Mouse (Mus musculus): ENCODE measurements around the gene Gm13941. TPM values are rescaled to one million over a fixed set of nuclear protein-coding genes. Genes with fewer than 3 reads are reported as not detected.
A peak's percentile ranks its signal among the peaks of the same experiment; 100 is the strongest.

Gm13941 gene
- not detected in 2 replicates for polyA plus RNA-seq (2014; fragmentation: Nextera tagmentation; extraction: Ambion mirVana)

- Histone ChIP-seq H3K4me3 (ENCODE audit: low read length) (no peak within 1 kb of the TSS), H3K27me3 (ENCODE audit: control insufficient read depth, insufficient read depth, low read length) (no peaks in the 10 kb centered on the region), H3K9ac (ENCODE audit: low read depth, low read length) (no peak within 1 kb of the TSS), H3K4me2 (replicated peaks; ENCODE audit: low read depth, low read length) (no peak within 1 kb of the TSS), H3K9me3 (ENCODE audit: control insufficient read depth, low read length) (no peaks in the 10 kb centered on the region), H3K36me3 (ENCODE audit: control insufficient read depth, insufficient read depth, low read length) (no peaks in the 10 kb centered on the region), H3K27ac (ENCODE audit: low read depth, low read length) (no peak within 1 kb of the TSS), H3K4me1 (ENCODE audit: control insufficient read depth, insufficient read depth, low read length) (no peaks in the 10 kb centered on the region)
- no peak for ATAC-seq (ENCODE audit: low FRiP score, low TSS enrichment)
Observed at GRCm38 (mm10) chr2:111105882-111106281, at the start of gene Gm13941. Gene Gm13941, minus strand, starts transcription at chr2:111105982.

DNA sequence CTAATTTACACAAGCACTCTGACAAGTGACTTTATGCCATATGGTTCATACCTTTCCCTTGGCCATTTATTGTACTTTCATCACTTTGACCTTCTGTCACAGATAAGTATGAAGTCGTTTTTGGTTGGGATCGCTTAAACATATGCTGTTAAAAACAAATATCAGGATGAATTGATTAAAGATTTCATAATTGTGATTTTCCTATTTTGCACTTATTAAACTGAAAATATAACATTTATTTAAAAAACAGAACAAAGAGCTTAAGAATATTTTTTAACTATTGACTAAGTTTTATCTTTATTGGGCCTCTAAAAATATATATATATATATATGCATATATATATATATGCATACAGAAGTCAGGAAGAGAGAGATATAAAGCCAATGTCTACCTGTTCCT, 47.1 kb upstream of the Gm13941 start, which contains the start of gene Gm15130:
Gene Gm15130 (minus strand): TSS at position 101 of the 400 bp plus-strand sequence.
- Histone ChIP-seq H3K9me3 (ENCODE audit: control insufficient read depth, low read length) (no peaks in the 10 kb centered on the region), H3K27ac (ENCODE audit: low read depth, low read length) (no peak within 1 kb of the TSS), H3K9ac (ENCODE audit: low read depth, low read length) (no peak within 1 kb of the TSS), H3K36me3 (ENCODE audit: control insufficient read depth, insufficient read depth, low read length) (no peaks in the 10 kb centered on the region), H3K4me1 (ENCODE audit: control insufficient read depth, insufficient read depth, low read length) (no peaks in the 10 kb centered on the region), H3K4me3 (ENCODE audit: low read length) (no peak within 1 kb of the TSS), H3K4me2 (replicated peaks; ENCODE audit: low read depth, low read length) (no peak within 1 kb of the TSS), H3K27me3 (ENCODE audit: control insufficient read depth, insufficient read depth, low read length) (no peaks in the 10 kb centered on the region)
- no peak for ATAC-seq (ENCODE audit: low FRiP score, low TSS enrichment)
- WGBS = 73% methylated on average over 2 of the region's 2 CpGs

DNA sequence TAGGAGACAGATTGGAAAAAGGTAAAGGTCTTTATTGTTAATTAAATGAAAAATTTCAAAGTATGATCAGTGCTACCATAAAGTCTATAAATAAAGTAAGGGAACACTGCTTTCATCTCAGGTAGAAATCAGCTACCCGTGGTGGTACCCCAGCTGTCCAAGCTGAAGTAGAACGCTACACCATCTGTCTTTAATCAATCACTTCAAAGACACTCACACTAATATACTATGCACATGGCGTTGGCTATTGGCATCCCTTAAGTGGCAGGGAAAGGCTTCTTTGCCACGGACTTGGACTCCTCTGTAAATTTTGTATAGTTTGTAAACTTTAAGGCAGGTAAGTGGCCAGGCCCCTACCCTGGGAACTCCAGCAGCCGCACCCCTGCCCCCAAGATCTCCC, 30.0 kb upstream of the Gm13941 start:
- H3K4me2 ChIP-seq (replicated peaks; ENCODE audit: low read depth, low read length) = no peak overlapping the region
- H3K9ac ChIP-seq (ENCODE audit: low read depth, low read length) = no peak overlapping the region
- no peaks in the 10 kb centered on the region for H3K36me3 ChIP-seq (ENCODE audit: control insufficient read depth, insufficient read depth, low read length)
- no peak overlapping the region for H3K27ac ChIP-seq (ENCODE audit: low read depth, low read length)
- no peaks in the 10 kb centered on the region for H3K4me1 ChIP-seq (ENCODE audit: control insufficient read depth, insufficient read depth, low read length)
- WGBS = 69% methylated on average over 5 of the region's 5 CpGs
- no peaks in the 10 kb centered on the region for H3K9me3 ChIP-seq (ENCODE audit: control insufficient read depth, low read length)
- H3K27me3 ChIP-seq (ENCODE audit: control insufficient read depth, insufficient read depth, low read length) = no peaks in the 10 kb centered on the region
- no peak for ATAC-seq (ENCODE audit: low FRiP score, low TSS enrichment)
- H3K4me3 ChIP-seq (ENCODE audit: low read length) = no peak overlapping the region

GRCm38 (mm10) chr2:111058586-111059261, 47.1 kb downstream of the Gm13941 start:
- ATAC-seq (ENCODE audit: low FRiP score, low TSS enrichment) = peak; percentile 93
- WGBS = 91% methylated on average over 1 of the region's 1 CpGs

More at GRCm38 (mm10) chr2:111058586-111059261, 47.1 kb downstream of the Gm13941 start:
- Histone ChIP-seq H3K9me3 (ENCODE audit: control insufficient read depth, low read length) (no peaks in the 10 kb centered on the region), H3K9ac (ENCODE audit: low read depth, low read length) (no peak overlapping the region), H3K4me3 (ENCODE audit: low read length) (no peak overlapping the region), H3K4me1 (ENCODE audit: control insufficient read depth, insufficient read depth, low read length) (no peaks in the 10 kb centered on the region), H3K27ac (ENCODE audit: low read depth, low read length) (no peak overlapping the region), H3K27me3 (ENCODE audit: control insufficient read depth, insufficient read depth, low read length) (no peaks in the 10 kb centered on the region), H3K4me2 (replicated peaks; ENCODE audit: low read depth, low read length) (no peak overlapping the region), H3K36me3 (ENCODE audit: control insufficient read depth, insufficient read depth, low read length) (no peaks in the 10 kb centered on the region)

Other genes with a start within 250 kb of the Gm13941 start
- 0.40 and 0.70 TPM in 2 replicates for gene Ano3, start 155.1 kb downstream of the Gm13941 start, polyA plus RNA-seq (2014; fragmentation: Nextera tagmentation; extraction: Ambion mirVana)
- not detected in 2 replicates for gene Gm15130, start 47.0 kb upstream of the Gm13941 start, polyA plus RNA-seq (2014; fragmentation: Nextera tagmentation; extraction: Ambion mirVana)
- not detected in 2 replicates for gene 4930430A15Rik, start 123.6 kb upstream of the Gm13941 start, polyA plus RNA-seq (2014; fragmentation: Nextera tagmentation; extraction: Ambion mirVana)
- gene Olfr1275, start 129.3 kb upstream of the Gm13941 start, polyA plus RNA-seq (2014; fragmentation: Nextera tagmentation; extraction: Ambion mirVana) = not detected in 2 replicates
- gene Olfr1276, start 148.5 kb upstream of the Gm13941 start, polyA plus RNA-seq (2014; fragmentation: Nextera tagmentation; extraction: Ambion mirVana) = not detected in 2 replicates
- not detected in 2 replicates for gene Olfr1277, start 168.1 kb upstream of the Gm13941 start, polyA plus RNA-seq (2014; fragmentation: Nextera tagmentation; extraction: Ambion mirVana)
- gene Olfr1278, start 184.2 kb upstream of the Gm13941 start, polyA plus RNA-seq (2014; fragmentation: Nextera tagmentation; extraction: Ambion mirVana) = not detected in 2 replicates
- gene Olfr1279, start 194.7 kb upstream of the Gm13941 start, polyA plus RNA-seq (2014; fragmentation: Nextera tagmentation; extraction: Ambion mirVana) = not detected in 2 replicates
- not detected in 2 replicates for gene Olfr1280, start 208.0 kb upstream of the Gm13941 start, polyA plus RNA-seq (2014; fragmentation: Nextera tagmentation; extraction: Ambion mirVana)
- not detected in 2 replicates for gene Olfr1281, start 220.5 kb upstream of the Gm13941 start, polyA plus RNA-seq (2014; fragmentation: Nextera tagmentation; extraction: Ambion mirVana)
- gene Olfr1282, start 230.1 kb upstream of the Gm13941 start, polyA plus RNA-seq (2014; fragmentation: Nextera tagmentation; extraction: Ambion mirVana) = not detected in 2 replicates